Mouse (Mus musculus): ENCODE measurements around the gene Kcnd3.

DNA sequence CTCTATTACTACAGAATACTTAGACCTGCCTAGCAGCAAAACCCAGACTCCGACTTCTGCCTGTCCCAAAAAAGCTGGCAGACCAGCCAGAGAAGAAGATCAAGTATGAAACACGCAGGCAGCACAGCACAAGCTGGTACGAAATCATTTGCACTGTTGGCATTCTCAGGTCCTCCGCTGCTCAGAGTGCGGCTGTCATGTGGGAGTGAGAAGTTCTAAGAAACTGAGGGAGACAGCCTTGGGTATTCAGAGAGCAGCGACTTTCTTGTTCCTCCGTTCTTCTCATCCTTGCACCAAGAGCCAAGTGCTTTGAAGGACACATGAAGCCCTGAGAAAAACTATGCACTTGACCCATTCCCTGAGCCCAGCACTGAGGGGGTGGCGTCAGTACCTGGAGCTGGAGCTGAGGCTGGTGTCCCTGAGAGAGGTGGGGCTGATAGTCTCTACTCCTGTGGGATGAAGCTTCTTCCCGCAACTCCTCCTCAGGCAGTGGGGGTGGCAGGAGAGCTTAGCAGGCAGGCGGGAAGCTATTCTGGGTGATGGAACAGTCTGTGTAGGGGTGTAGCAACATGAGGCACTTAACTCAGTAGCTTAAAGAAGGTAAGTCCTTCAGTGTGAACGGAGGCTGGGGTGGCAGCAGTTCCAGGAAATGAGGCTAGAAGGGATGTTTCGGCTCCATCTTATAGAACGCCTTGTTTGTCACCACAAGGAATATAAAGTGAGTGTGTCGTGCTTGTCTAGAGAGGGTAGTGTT lies 241.4 kb downstream of the Kcnd3 start:
- no peak for TF ChIP-seq GATA1 (IDR thresholded peaks at IDR 0.05; ENCODE audit: borderline replicate concordance, low read length)
- TF ChIP-seq FLI1 (IDR thresholded peaks at IDR 0.05; ENCODE audit: low read length) = no peak

Data from megakaryocyte, embryonic 14.5 days (primary cell).